Mouse (Mus musculus) hindbrain, embryonic 15.5 days (tissue): ENCODE measurements at regions not wholly inside any gene's neighbourhood (a gene's known extent, or its start where the extent isn't known, plus 50 kb on each side); places are given as distances from the start of the nearest gene placed in this dataset.

Source experiments
- ATAC-seq: fragments of 200-750 bp; cut with Nextera tagmentation; 2 replicates; pipeline ENCODE4 v1.8.0; 2017; ENCODE audit warnings: low read depth, moderate number of reproducible peaks, moderate TSS enrichment; ENCODE audit not compliant: low FRiP score
- H3K27ac ChIP-seq: fragments of 300-500 bp; sonication (generic); replicated peaks from 2 replicates; pipeline ENCODE4 v1.5.1; 2015; ENCODE audit warnings: mild to moderate bottlenecking, inconsistent platforms
- H3K27me3 ChIP-seq: fragments of 300-500 bp; sonication (generic); 2 replicates; pipeline ENCODE4 v1.6.1; 2015; ENCODE audit warnings: control low read depth, inconsistent platforms
- H3K36me3 ChIP-seq: fragments of 300-500 bp; sonication (generic); 2 replicates; pipeline ENCODE4 v1.6.1; 2015; ENCODE audit warnings: control low read depth, inconsistent platforms
- H3K4me1 ChIP-seq: fragments of 300-500 bp; sonication (generic); replicated peaks from 2 replicates; pipeline ENCODE4 v1.6.1; 2015; ENCODE audit warnings: control low read depth, inconsistent platforms
- H3K4me2 ChIP-seq: fragments of 300-500 bp; sonication (generic); 2 replicates; pipeline ENCODE4 v1.6.1; 2015; ENCODE audit warnings: moderate library complexity, mild to moderate bottlenecking, inconsistent platforms
- H3K4me3 ChIP-seq: fragments of 300-500 bp; sonication (generic); 2 replicates; pipeline ENCODE4 v1.5.1; 2015; ENCODE audit warnings: mild to moderate bottlenecking, inconsistent platforms
- H3K9ac ChIP-seq: fragments of 300-500 bp; sonication (generic); 2 replicates; pipeline ENCODE4 v1.6.1; 2015; ENCODE audit warnings: inconsistent platforms
- H3K9me3 ChIP-seq: fragments of 300-500 bp; sonication (generic); 2 replicates; pipeline ENCODE4 v1.6.1; 2016; ENCODE audit warnings: control low read depth, inconsistent platforms
- WGBS: fragments of 180-500 bp; shearing (Covaris S2); methylation state at CpG from one replicate; pipeline ENCODE4 v1.1.7; 2015; 5-methylcytosine and 5-hydroxymethylcytosine counted together

DNA sequence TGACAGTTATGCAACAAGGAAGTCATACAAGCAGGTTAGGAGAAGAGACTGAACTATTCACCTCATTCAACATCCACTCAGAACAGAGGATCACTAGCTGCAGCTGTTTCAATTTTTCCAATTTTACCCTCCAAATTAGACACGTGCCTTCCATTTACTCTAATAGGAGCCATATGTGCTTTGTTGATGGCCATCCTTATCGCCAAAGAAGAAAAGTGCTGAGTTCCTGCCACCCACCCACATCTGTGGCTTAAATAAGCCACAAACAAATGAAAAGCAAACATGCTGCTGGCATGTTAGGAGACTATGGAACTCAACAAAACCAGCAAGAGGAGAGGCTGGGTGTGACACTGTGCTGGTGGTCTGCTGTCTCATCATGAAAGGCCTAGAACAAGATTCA lies 1786.1 kb downstream of the 9330182O14Rik start:
- ATAC-seq = no peak
- H3K4me3 ChIP-seq = no peak overlapping the region
- WGBS = 87% methylated on average over 2 of the region's 2 CpGs
- H3K27ac ChIP-seq = no peak overlapping the region
- H3K36me3 ChIP-seq = no peaks in the 10 kb centered on the region
- H3K4me1 ChIP-seq = no peaks in the 10 kb centered on the region
- H3K27me3 ChIP-seq = no peaks in the 10 kb centered on the region
- H3K4me2 ChIP-seq = no peak overlapping the region
- H3K9ac ChIP-seq = no peak overlapping the region
- H3K9me3 ChIP-seq = no peaks in the 10 kb centered on the region

DNA sequence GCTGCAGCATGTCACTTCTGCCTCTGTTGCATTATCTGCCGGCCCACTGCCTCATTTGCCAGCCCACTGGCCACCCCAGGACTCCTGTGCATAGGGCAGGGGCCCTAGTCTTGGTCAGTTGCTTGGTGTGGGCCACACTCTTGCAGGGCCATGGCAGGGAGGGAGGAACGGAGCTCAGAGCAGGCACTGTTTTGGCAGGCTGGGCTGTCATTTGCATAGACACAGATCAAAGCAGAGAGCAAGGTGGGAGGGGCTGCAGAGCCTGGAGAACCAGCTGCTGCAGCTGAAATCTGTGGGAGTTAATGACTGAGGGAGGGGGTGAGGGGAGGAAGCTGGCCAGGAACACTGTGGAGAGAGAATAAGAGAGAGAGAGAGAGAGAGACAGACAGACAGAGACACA lies 1802.5 kb downstream of the 9330182O14Rik start:
- Histone ChIP-seq H3K36me3 (no peaks in the 10 kb centered on the region), H3K4me3 (no peak overlapping the region), H3K9me3 (no peaks in the 10 kb centered on the region), H3K27me3 (no peaks in the 10 kb centered on the region), H3K9ac (no peak overlapping the region), H3K4me2 (no peak overlapping the region), H3K4me1 (no peaks in the 10 kb centered on the region), H3K27ac (no peak overlapping the region)
- ATAC-seq = no peak
- 42% methylated on average over 2 of the region's 2 CpGs for WGBS

DNA sequence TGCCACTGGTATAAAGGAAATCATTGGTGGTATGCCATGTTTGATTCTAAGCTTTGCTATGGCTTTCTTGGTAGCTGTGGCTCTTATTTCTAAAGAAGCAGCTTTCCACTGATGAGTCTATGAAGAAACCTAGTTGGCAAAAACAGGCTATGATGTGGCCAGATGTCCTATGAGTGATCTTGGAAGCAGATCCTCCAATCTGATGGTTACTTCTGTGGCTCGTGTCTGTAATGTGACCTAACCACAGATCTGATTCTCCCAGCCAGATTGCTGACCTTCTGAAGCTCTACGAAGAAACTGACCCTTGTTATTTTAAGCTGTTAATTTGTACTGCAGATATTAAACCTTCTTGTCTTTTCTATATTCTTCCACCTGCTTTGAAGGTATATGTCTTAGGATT lies 1811.1 kb downstream of the 9330182O14Rik start:
- Histone ChIP-seq H3K4me3 (no peak overlapping the region), H3K27me3 (no peaks in the 10 kb centered on the region), H3K4me2 (no peak overlapping the region), H3K36me3 (no peaks in the 10 kb centered on the region), H3K4me1 (no peaks in the 10 kb centered on the region), H3K9ac (no peak overlapping the region), H3K9me3 (no peaks in the 10 kb centered on the region), H3K27ac (no peak overlapping the region)
- 86% methylated on average over 2 of the region's 2 CpGs for WGBS
- ATAC-seq = no peak

DNA sequence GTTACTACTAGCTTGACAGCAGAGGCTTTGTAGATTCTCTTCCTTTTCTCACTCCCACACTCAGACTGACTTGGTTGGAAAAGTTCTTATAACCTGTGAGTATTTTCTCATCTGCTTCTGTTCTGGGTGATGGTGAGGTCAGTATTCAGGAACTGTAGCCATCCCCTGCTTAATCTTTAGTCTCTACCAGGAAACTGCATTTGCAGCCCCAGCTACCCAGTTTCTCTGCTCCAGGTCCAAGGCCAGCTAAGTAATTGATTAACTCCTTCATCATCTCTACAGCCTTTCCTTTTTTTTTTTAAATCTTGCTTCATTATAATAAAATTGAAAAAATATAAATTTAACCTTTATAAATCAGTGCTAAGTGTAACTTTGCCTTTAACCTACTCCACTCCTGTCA lies 1813.7 kb downstream of the 9330182O14Rik start:
- no peak overlapping the region for H3K4me3 ChIP-seq
- no peak overlapping the region for H3K27ac ChIP-seq
- no peaks in the 10 kb centered on the region for H3K4me1 ChIP-seq
- no peaks in the 10 kb centered on the region for H3K9me3 ChIP-seq
- no peak overlapping the region for H3K4me2 ChIP-seq
- no peaks in the 10 kb centered on the region for H3K27me3 ChIP-seq
- H3K9ac ChIP-seq = no peak overlapping the region
- no peak for ATAC-seq
- H3K36me3 ChIP-seq = no peaks in the 10 kb centered on the region

DNA sequence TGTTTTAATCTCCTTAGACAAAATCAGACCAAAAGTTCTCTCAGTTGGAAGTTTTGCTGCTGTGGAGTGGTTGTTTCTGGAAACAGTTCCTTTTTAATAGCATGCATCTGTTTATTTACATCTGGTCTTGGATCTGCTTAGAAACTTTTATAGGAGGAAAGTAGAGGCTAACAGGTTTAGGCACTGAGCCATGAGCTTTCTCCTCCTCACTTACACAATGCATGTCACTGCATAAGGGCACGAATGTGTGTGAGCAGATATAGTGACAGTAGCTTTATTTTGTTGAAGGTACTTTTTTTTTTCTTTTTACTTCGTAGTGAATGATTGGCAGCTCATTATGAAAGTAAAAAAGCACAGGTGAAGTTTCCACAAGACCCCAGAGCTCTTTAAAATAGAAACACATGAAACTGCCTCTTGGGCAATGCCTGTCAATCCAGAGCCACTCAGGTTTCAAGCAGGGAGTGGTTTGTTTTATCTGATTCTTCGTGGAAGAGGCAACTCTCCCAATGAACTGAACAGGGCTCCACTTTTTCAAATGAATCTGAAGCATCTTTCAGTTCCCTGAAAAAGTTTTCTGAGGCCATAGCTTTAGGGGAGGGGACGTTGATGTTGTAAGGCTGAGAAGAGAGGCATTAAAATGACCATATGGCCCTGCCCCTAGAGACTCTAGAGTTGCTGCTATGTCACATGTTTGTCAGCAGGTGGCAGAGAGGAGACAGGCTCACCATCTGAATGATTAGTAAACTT lies 1814.4 kb downstream of the 9330182O14Rik start:
- Histone ChIP-seq H3K4me1 (no peaks in the 10 kb centered on the region), H3K36me3 (no peaks in the 10 kb centered on the region), H3K27ac (no peak overlapping the region), H3K4me3 (no peak overlapping the region), H3K27me3 (no peaks in the 10 kb centered on the region), H3K9me3 (no peaks in the 10 kb centered on the region), H3K9ac (no peak overlapping the region), H3K4me2 (no peak overlapping the region)
- 49% methylated on average over 4 of the region's 4 CpGs for WGBS
- ATAC-seq = no peak

- H3K4me2 ChIP-seq = no peak overlapping the region
- H3K27me3 ChIP-seq = no peaks in the 10 kb centered on the region
- no peak overlapping the region for H3K27ac ChIP-seq
- no peaks in the 10 kb centered on the region for H3K4me1 ChIP-seq
- no peak overlapping the region for H3K9ac ChIP-seq
- H3K9me3 ChIP-seq = no peaks in the 10 kb centered on the region
- 68% methylated on average over 6 of the region's 6 CpGs for whole genome bisulfite sequencing
- H3K4me3 ChIP-seq = no peak overlapping the region
- ATAC-seq = peak; percentile 65; the same call in 1 of the 2 replicates
- H3K36me3 ChIP-seq = no peaks in the 10 kb centered on the region
Measured at GRCm38 (mm10) chr15:41949094-41949461, 1814.9 kb downstream of the 9330182O14Rik start.

DNA sequence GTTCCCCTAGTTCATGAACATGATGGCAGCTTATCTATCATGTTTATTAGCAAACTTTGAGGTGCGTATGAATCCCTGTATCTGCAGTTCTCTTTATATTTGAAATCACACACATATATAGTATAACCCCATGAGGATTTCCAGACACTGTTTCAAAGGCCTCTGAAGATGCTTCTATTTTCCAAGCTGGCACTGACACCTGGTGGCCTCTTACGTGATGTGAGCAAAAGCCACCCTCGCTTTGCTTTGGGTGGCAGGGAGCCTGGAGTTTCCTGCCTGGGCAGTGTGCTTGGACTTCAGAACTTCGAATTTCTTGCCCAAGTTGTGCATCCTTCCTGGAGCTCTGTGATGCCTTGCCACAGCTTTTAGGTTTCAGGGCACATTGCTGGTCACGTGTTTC lies 1817.1 kb downstream of the 9330182O14Rik start:
- Histone ChIP-seq H3K36me3 (no peaks in the 10 kb centered on the region), H3K4me3 (no peak overlapping the region), H3K27ac (no peak overlapping the region), H3K4me1 (no peaks in the 10 kb centered on the region), H3K4me2 (no peak overlapping the region), H3K9me3 (no peaks in the 10 kb centered on the region), H3K27me3 (no peaks in the 10 kb centered on the region), H3K9ac (no peak overlapping the region)
- 76% methylated on average over 5 of the region's 5 CpGs for WGBS
- ATAC-seq = no peak

DNA sequence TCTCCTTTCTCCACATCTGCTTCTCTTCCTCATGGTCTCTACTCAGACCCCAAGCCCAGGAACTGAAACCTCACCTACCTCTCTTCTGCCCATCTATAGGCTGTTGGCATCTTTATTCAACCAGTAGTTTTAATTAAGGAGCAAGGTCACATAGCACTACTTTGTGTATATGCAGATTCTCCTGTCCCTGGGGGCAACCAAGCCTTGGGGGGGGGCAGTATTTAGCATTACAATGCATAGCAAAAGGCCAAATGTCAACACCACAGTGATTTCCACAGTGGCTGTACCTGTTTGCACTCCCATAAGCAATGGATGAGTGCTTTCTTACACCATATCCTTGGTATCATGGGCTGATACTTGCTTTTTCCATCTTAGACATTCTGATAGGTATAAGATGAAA lies 1826.4 kb downstream of the 9330182O14Rik start:
- no peak for ATAC-seq
- Histone ChIP-seq H3K4me2 (no peak overlapping the region), H3K36me3 (no peaks in the 10 kb centered on the region), H3K4me1 (no peaks in the 10 kb centered on the region), H3K27me3 (no peaks in the 10 kb centered on the region), H3K27ac (no peak overlapping the region), H3K9ac (no peak overlapping the region), H3K4me3 (no peak overlapping the region), H3K9me3 (no peaks in the 10 kb centered on the region)

DNA sequence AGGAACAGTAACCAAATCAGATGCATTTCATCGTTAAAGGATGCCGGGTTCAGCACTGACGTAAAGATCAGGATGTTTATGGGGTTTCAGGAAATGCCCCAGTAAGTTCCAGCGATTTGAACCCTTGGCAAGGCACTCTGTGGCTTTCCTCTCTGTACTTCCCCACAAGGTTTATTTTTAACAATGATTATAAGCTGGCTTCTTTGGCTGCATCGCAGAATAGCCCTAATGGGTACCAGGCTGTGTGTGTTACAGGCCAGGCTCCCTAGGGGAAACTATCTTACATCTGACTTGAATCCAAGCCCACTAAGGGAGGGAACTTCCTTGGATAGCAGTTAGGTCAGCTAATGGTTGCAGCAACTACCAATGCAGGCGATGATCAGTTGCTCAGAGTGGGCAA lies 1836.7 kb downstream of the 9330182O14Rik start:
- Histone ChIP-seq H3K4me1 (no peaks in the 10 kb centered on the region), H3K4me2 (no peak overlapping the region), H3K27me3 (no peaks in the 10 kb centered on the region), H3K27ac (no peak overlapping the region), H3K4me3 (no peak overlapping the region), H3K36me3 (no peaks in the 10 kb centered on the region), H3K9ac (no peak overlapping the region), H3K9me3 (no peaks in the 10 kb centered on the region)
- 87% methylated on average over 6 of the region's 6 CpGs for WGBS
- ATAC-seq = no peak

DNA sequence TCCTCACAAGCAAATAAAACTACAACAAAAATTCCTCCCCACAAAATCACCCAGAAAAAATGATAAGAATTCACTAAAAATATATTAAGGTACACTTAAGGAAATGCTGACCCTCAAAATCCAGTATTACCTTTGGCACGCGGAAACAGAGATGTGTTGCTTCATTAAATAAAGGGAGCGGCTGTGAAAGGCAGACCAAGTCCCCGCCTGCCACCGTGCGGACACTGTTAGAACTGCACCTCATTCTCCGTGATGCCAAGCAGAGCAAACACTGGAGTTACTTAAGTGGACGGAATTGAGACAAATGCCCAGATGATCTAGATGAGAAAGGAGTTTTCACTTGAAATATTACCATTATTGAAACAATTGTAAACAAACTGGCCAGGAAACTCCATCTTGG lies 1839.1 kb downstream of the 9330182O14Rik start:
- H3K9ac ChIP-seq = no peak overlapping the region
- no peaks in the 10 kb centered on the region for H3K36me3 ChIP-seq
- WGBS = 2% methylated on average over 8 of the region's 8 CpGs
- H3K4me1 ChIP-seq = no peaks in the 10 kb centered on the region
- H3K27ac ChIP-seq = no peak overlapping the region
- ATAC-seq = peak; percentile 84
- H3K27me3 ChIP-seq = no peaks in the 10 kb centered on the region
- H3K4me3 ChIP-seq = no peak overlapping the region
- H3K4me2 ChIP-seq = 0 out of 2 replicates have a peak overlapping the region, but pooled peaks have one; percentile 23
- H3K9me3 ChIP-seq = no peaks in the 10 kb centered on the region

DNA sequence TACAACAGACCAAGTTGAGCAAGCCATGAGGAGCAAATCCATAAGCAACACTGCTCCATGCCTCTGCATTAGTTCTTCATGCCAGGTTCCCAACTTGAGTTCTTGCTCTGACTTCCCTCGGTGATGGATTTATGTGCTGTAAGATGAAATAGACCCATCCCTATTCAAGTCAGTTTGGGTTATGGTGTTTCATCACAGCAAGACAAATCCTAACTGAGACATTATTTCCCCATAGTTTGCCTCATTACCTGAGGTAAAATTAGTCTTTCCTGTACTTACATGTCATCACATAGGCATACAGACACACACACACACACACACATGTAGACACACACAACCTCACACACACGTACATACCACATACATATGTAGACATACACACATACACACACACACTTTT lies 1843.0 kb downstream of the 9330182O14Rik start:
- WGBS = 96% methylated on average over 2 of the region's 2 CpGs
- no peak overlapping the region for H3K9ac ChIP-seq

GRCm38 (mm10) chr15:41977649-41978231 lies 1843.6 kb downstream of the 9330182O14Rik start:
- Histone ChIP-seq H3K9ac (no peak overlapping the region), H3K4me3 (no peak overlapping the region), H3K4me1 (no peaks in the 10 kb centered on the region), H3K27me3 (no peaks in the 10 kb centered on the region), H3K4me2 (no peak overlapping the region), H3K27ac (no peak overlapping the region), H3K9me3 (no peaks in the 10 kb centered on the region), H3K36me3 (no peaks in the 10 kb centered on the region)
- WGBS = 80% methylated on average over 12 of the region's 12 CpGs
- 0 out of 2 replicates have a peak, but pooled peaks have one; percentile 71 for ATAC-seq

More for the DNA sequence above, 1843.0 kb downstream of the 9330182O14Rik start:
- Histone ChIP-seq H3K27me3 (no peaks in the 10 kb centered on the region), H3K4me3 (no peak overlapping the region), H3K4me2 (no peak overlapping the region), H3K27ac (no peak overlapping the region), H3K36me3 (no peaks in the 10 kb centered on the region), H3K4me1 (no peaks in the 10 kb centered on the region), H3K9me3 (no peaks in the 10 kb centered on the region)
- no peak for ATAC-seq

- Histone ChIP-seq H3K9me3 (no peaks in the 10 kb centered on the region), H3K4me3 (no peak overlapping the region)
- WGBS = 86% methylated on average over 6 of the region's 6 CpGs
Measured at GRCm38 (mm10) chr15:41983261-41983660, 1849.1 kb downstream of the 9330182O14Rik start.

More at GRCm38 (mm10) chr15:41983261-41983660, 1849.1 kb downstream of the 9330182O14Rik start:
- ATAC-seq = no peak
- Histone ChIP-seq H3K9ac (no peak overlapping the region), H3K4me1 (no peaks in the 10 kb centered on the region), H3K4me2 (no peak overlapping the region), H3K27me3 (no peaks in the 10 kb centered on the region), H3K27ac (no peak overlapping the region), H3K36me3 (no peaks in the 10 kb centered on the region)
